Mouse (Mus musculus) MEL (cell line): ENCODE measurements around the gene Agap2. TPM values are rescaled to one million over a fixed set of nuclear protein-coding genes. Genes with fewer than 3 reads are reported as not detected.

Source experiments
- DNase-seq: peaks from one replicate; pipeline ENCODE4 v3.0.0; 2011; ENCODE audit warnings: low read depth, low spot score
- H3K27ac ChIP-seq: 2 replicates; pipeline ENCODE4 v1.5.1; 2012; ENCODE audit warnings: low read depth, mild to moderate bottlenecking, control low read depth, low read length, moderate library complexity; ENCODE audit not compliant: control insufficient read depth
- H3K27me3 ChIP-seq, 2 experiments: fragments of 150-350 bp in 1 of 2; sonication (generic) in 1 of 2; 2 replicates each; pipeline ENCODE4 v1.6.1; 2012; ENCODE audit warnings: low read length in 2 of 2, mild to moderate bottlenecking in 2 of 2, improper control_type of control experiment in 1 of 2, moderate library complexity in 1 of 2; ENCODE audit not compliant: insufficient read depth in 2 of 2, control insufficient read depth in 1 of 2
- H3K36me3 ChIP-seq, 2 experiments: 2 replicates each; pipeline ENCODE4 v1.6.1; 2012 to 2014; ENCODE audit warnings: low read length in 2 of 2, improper control_type of control experiment in 1 of 2, inconsistent platforms in 1 of 2, mild to moderate bottlenecking in 1 of 2; ENCODE audit not compliant: insufficient read depth in 2 of 2, control insufficient read depth in 1 of 2
- H3K4me1 ChIP-seq, 2 experiments: fragments of 150-350 bp in 1 of 2; sonication (generic) in 1 of 2; 2 replicates each; pipeline ENCODE4 v1.6.1; 2012; ENCODE audit warnings: low read length in 2 of 2, improper control_type of control experiment in 1 of 2, mild to moderate bottlenecking in 1 of 2; ENCODE audit not compliant: insufficient read depth in 2 of 2, control insufficient read depth in 1 of 2
- H3K4me3 ChIP-seq, 2 experiments: fragments of 150-350 bp in 1 of 2; sonication (generic) in 1 of 2; 2 replicates each; pipeline ENCODE4 v1.5.1; 2012; ENCODE audit warnings: low read depth in 2 of 2, low read length in 2 of 2, mild to moderate bottlenecking in 2 of 2, moderate library complexity in 2 of 2, control low read depth in 1 of 2, improper control_type of control experiment in 1 of 2; ENCODE audit not compliant: control insufficient read depth in 1 of 2, insufficient read depth in 1 of 2
- H3K79me2 ChIP-seq: 2 replicates; pipeline ENCODE4 v1.6.1; 2012; ENCODE audit warnings: mild to moderate bottlenecking, low read length, moderate library complexity; ENCODE audit not compliant: control insufficient read depth, poor library complexity, insufficient read depth
- H3K9ac ChIP-seq: 2 replicates; pipeline ENCODE4 v1.6.1; 2012; ENCODE audit warnings: low read depth, mild to moderate bottlenecking, control low read depth, low read length, moderate library complexity; ENCODE audit not compliant: control insufficient read depth, poor library complexity, severe bottlenecking
- H3K9me3 ChIP-seq: fragments of 150-350 bp; sonication (generic); replicated peaks from 2 replicates; pipeline ENCODE4 v1.6.1; 2012; ENCODE audit warnings: mild to moderate bottlenecking, low read length, improper control_type of control experiment, moderate library complexity; ENCODE audit not compliant: insufficient read depth
- BHLHE40 ChIP-seq: IDR thresholded peaks from 2 replicates; pipeline ENCODE4 v1.6.1; 2012; ENCODE audit warnings: low read depth, mild to moderate bottlenecking, inconsistent platforms, low read length, improper control_type of control experiment, borderline replicate concordance
- CTCF ChIP-seq, 3 experiments: IDR thresholded peaks in 2 of 3; conservative IDR thresholded peaks in 1 of 3; 2 replicates each; pipeline ENCODE4 v1.5.1; 2011 to 2012; ENCODE audit warnings: low read length in 3 of 3, low read depth in 2 of 3, mild to moderate bottlenecking in 2 of 3, improper control_type of control experiment in 1 of 3, inconsistent platforms in 1 of 3, mixed read lengths in 1 of 3, moderate library complexity in 1 of 3; ENCODE audit not compliant: control insufficient read depth in 1 of 3, insufficient read depth in 1 of 3, poor library complexity in 1 of 3, severe bottlenecking in 1 of 3
- E2F4 ChIP-seq: IDR thresholded peaks from 2 replicates; pipeline ENCODE4 v1.6.1; 2011; ENCODE audit warnings: low read depth, low read length, improper control_type of control experiment, borderline replicate concordance
- ELF1 ChIP-seq: IDR thresholded peaks from 2 replicates; pipeline ENCODE4 v1.6.1; 2014; ENCODE audit warnings: low read depth, mild to moderate bottlenecking, inconsistent platforms, low read length, improper control_type of control experiment, moderate library complexity
- EP300 ChIP-seq, 2 experiments: IDR thresholded peaks; 2 replicates each; pipeline ENCODE4 v1.6.1; 2011; ENCODE audit warnings: improper control_type of control experiment in 2 of 2, low read length in 2 of 2, low read depth in 1 of 2, mild to moderate bottlenecking in 1 of 2
- GATA1 ChIP-seq: IDR thresholded peaks from 2 replicates; pipeline ENCODE4 v1.6.1; 2011; ENCODE audit warnings: low read depth, low read length, improper control_type of control experiment
- HCFC1 ChIP-seq: IDR thresholded peaks from 2 replicates; pipeline ENCODE4 v1.6.1; 2012; ENCODE audit warnings: low read depth, mild to moderate bottlenecking, inconsistent platforms, low read length, improper control_type of control experiment, moderate library complexity
- JUND ChIP-seq: IDR thresholded peaks from 2 replicates; pipeline ENCODE4 v1.6.1; 2011; ENCODE audit warnings: low read depth, mild to moderate bottlenecking, improper control_type of control experiment, low read length
- MAX ChIP-seq: IDR thresholded peaks from 2 replicates; pipeline ENCODE4 v1.6.1; 2011; ENCODE audit warnings: low read length, improper control_type of control experiment
- MAZ ChIP-seq: IDR thresholded peaks from 2 replicates; pipeline ENCODE4 v1.6.1; 2012; ENCODE audit warnings: low read depth, mild to moderate bottlenecking, inconsistent platforms, low read length, improper control_type of control experiment
- MEF2A ChIP-seq: IDR thresholded peaks from 2 replicates; pipeline ENCODE4 v1.6.1; 2014; ENCODE audit warnings: low read depth, mild to moderate bottlenecking, inconsistent platforms, low read length, improper control_type of control experiment; ENCODE audit not compliant: poor library complexity, insufficient replicate concordance, severe bottlenecking; ENCODE audit errors: extremely low read depth
- MXI1 ChIP-seq: IDR thresholded peaks from 2 replicates; pipeline ENCODE4 v1.6.1; 2011; ENCODE audit warnings: mild to moderate bottlenecking, low read depth, low read length, improper control_type of control experiment
- MYB ChIP-seq: IDR thresholded peaks from 2 replicates; pipeline ENCODE4 v1.6.1; 2011; ENCODE audit warnings: mild to moderate bottlenecking, low read depth, low read length, improper control_type of control experiment
- NELFE ChIP-seq: IDR thresholded peaks from 2 replicates; pipeline ENCODE4 v1.6.1; 2011; ENCODE audit warnings: low read depth, low read length, improper control_type of control experiment
- NRF1 ChIP-seq: IDR thresholded peaks from 2 replicates; pipeline ENCODE4 v1.6.1; 2014; ENCODE audit warnings: low read depth, mild to moderate bottlenecking, inconsistent platforms, low read length, improper control_type of control experiment, moderate library complexity; ENCODE audit not compliant: poor library complexity, insufficient read depth, severe bottlenecking
- RAD21 ChIP-seq: IDR thresholded peaks from 2 replicates; pipeline ENCODE4 v1.6.1; 2011; ENCODE audit warnings: mild to moderate bottlenecking, low read depth, low read length, improper control_type of control experiment
- RCOR1 ChIP-seq: IDR thresholded peaks from 2 replicates; pipeline ENCODE4 v1.6.1; 2012; ENCODE audit warnings: low read depth, mild to moderate bottlenecking, inconsistent platforms, low read length, improper control_type of control experiment
- SIN3A ChIP-seq: IDR thresholded peaks from 2 replicates; pipeline ENCODE4 v1.6.1; 2012; ENCODE audit warnings: low read length, improper control_type of control experiment, inconsistent platforms
- SMC3 ChIP-seq: IDR thresholded peaks from 2 replicates; pipeline ENCODE4 v1.6.1; 2011; ENCODE audit warnings: low read depth, low read length, improper control_type of control experiment
- TAL1 ChIP-seq: IDR thresholded peaks from 2 replicates; pipeline ENCODE4 v1.6.1; 2012; ENCODE audit warnings: mild to moderate bottlenecking, inconsistent platforms, low read length, moderate library complexity, mixed read lengths
- TCF12 ChIP-seq: IDR thresholded peaks from 2 replicates; pipeline ENCODE4 v1.6.1; 2014; ENCODE audit warnings: low read depth, mild to moderate bottlenecking, inconsistent platforms, low read length, improper control_type of control experiment, moderate library complexity
- UBTF ChIP-seq: IDR thresholded peaks from 2 replicates; pipeline ENCODE4 v1.6.1; 2012; ENCODE audit warnings: low read depth, mild to moderate bottlenecking, inconsistent platforms, low read length, improper control_type of control experiment, moderate library complexity, borderline replicate concordance; ENCODE audit not compliant: insufficient read depth
- USF1 ChIP-seq: IDR thresholded peaks from 2 replicates; pipeline ENCODE4 v1.6.1; 2014; ENCODE audit warnings: low read depth, mild to moderate bottlenecking, inconsistent platforms, low read length, improper control_type of control experiment, moderate library complexity
- ZC3H11A ChIP-seq: IDR thresholded peaks from 2 replicates; pipeline ENCODE4 v1.6.1; 2012; ENCODE audit warnings: low read depth, mild to moderate bottlenecking, inconsistent platforms, low read length, improper control_type of control experiment
- ZKSCAN1 ChIP-seq: IDR thresholded peaks from 2 replicates; pipeline ENCODE4 v1.6.1; 2012; ENCODE audit warnings: low read depth, mild to moderate bottlenecking, inconsistent platforms, low read length, improper control_type of control experiment, moderate library complexity
- ZMIZ1 ChIP-seq: IDR thresholded peaks from 2 replicates; pipeline ENCODE4 v1.6.1; 2012; ENCODE audit warnings: low read depth, mild to moderate bottlenecking, inconsistent platforms, low read length, improper control_type of control experiment, moderate library complexity
- ZNF384 ChIP-seq: IDR thresholded peaks from 2 replicates; pipeline ENCODE4 v1.6.1; 2012; ENCODE audit warnings: low read depth, mild to moderate bottlenecking, inconsistent platforms, low read length, improper control_type of control experiment
- polyA plus RNA-seq, 2 experiments: library from polyadenylated mRNA; stranded (reverse) in 1 of 2; unstranded in 1 of 2; fragments of >175 nt in 1 of 2; fragments of >200 nt in 1 of 2; gene quantifications; 2 replicates each; pipeline versions ENCODE4 v1.2.1 to v1.2.4; 2012; ENCODE audit warnings: low replicate concordance in 2 of 2, low read depth in 1 of 2; ENCODE audit not compliant: insufficient read length in 2 of 2, insufficient read depth in 1 of 2, missing spikeins in 1 of 2
- total RNA-seq: library from RNA; depleted of rRNA; stranded (reverse); fragments of 300-350 nt; gene quantifications from 2 replicates; pipeline ENCODE4 v1.2.3, GENCODE M21; 2012

Gene Agap2
- total and polyA plus RNA-seq, 3 experiments = 0.04 to 0.46 TPM; not detected in 1

DNA sequence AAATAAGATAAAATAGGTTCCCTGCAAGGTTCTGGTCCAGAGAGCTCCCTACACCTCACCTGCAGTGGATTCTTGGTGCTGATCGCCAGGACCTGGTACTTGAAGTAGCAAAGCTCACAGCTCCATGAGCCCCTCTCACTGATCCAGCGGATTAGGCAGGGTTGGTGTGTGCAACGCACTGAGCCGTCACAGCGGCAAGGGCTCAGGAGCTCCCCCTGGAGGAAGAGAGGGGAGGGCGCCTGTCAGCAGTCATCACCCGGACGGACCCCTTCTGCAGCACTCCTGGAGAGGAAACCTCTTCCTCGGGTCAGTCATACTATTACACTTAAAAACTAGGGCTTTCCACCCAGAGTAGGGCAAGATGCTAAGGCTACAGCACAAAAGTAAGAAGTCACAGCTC, 16.9 kb upstream of the Agap2 start:
- Histone ChIP-seq H3K27me3 (no peaks in the 10 kb centered on the region), H3K36me3 (peaks cover 0 to 6% of the 10 kb centered on the region in 2 experiments; a peak in 2 of 4 replicates), H3K9me3 (no peaks in the 10 kb centered on the region), H3K4me1 (peaks cover 3 to 10% of the 10 kb centered on the region in 2 experiments; a peak in 2 of 4 replicates), H3K9ac (no peak overlapping the region; the same call in 1 of the 2 replicates), H3K4me3 (peak overlapping the region in 1 of 2 experiments; percentile 63; a peak in 1 of 4 replicates), H3K27ac (no peak overlapping the region), H3K79me2 (no peaks in the 10 kb centered on the region; the same call in 1 of the 2 replicates)
- DNase-seq = peak; percentile 83
- 0 out of 2 replicates have a peak, but pooled peaks have one; percentile 15 for TF ChIP-seq HCFC1
- TF ChIP-seq MEF2A = no peak
- TF ChIP-seq MYB = no peak
- TF ChIP-seq ZMIZ1 = no peak
- TF ChIP-seq RCOR1 = no peak
- peak; percentile 90 to 96 (median 96) for TF ChIP-seq CTCF (IDR thresholded peaks at IDR 0.05 in 2 of 3, conservative IDR thresholded peaks at IDR 0.05 in 1 of 3; ENCODE audit: control insufficient read depth in 1 of 3, insufficient read depth in 1 of 3, low read depth in 2 of 3, low read length in 3 of 3, poor library complexity in 1 of 3, severe bottlenecking in 1 of 3)
- no peak for TF ChIP-seq JUND
- TF ChIP-seq MXI1 = no peak
- TF ChIP-seq SIN3A = peak; percentile 63
- no peak for TF ChIP-seq MAZ
- peak; percentile 51 for TF ChIP-seq RAD21
- peak; percentile 72 for TF ChIP-seq SMC3

DNA sequence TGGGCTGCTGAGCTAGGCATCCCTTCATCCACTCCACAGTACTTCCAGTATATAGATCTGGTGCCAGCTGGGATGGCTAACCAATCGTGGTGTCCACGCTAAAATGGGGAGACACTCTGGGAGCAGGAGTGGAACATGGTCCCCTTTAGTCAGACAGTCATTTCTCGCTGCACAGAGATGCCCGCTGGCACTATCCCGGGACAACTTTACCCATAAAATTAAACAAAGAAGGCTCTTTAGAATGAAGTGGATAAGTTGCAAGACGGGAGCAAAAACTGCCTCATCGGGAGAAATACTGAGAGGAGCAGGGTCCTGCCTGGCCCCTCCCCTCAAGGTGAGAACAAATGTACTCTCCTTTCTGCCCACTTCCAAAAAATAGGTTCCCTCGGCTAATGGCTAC, 16.4 kb upstream of the Agap2 start:
- TF ChIP-seq ZC3H11A = no peak
- no peak for TF ChIP-seq MAX
- no peak for TF ChIP-seq MEF2A
- TF ChIP-seq ELF1 = no peak
- no peak for TF ChIP-seq ZNF384
- TF ChIP-seq BHLHE40 = no peak
- TF ChIP-seq NELFE = no peak
- TF ChIP-seq NRF1 = no peak
- TF ChIP-seq ZKSCAN1 = no peak
- no peak for TF ChIP-seq E2F4
- TF ChIP-seq EP300 (IDR thresholded peaks at IDR 0.05; ENCODE audit: low read depth in 1 of 2, low read length in 2 of 2) = no peak
- no peak for TF ChIP-seq TCF12
- no peak for TF ChIP-seq USF1
- TF ChIP-seq HCFC1 = no peak
- no peak for TF ChIP-seq TAL1
- no peak for TF ChIP-seq GATA1
- no peak for TF ChIP-seq CTCF (IDR thresholded peaks at IDR 0.05 in 2 of 3, conservative IDR thresholded peaks at IDR 0.05 in 1 of 3; ENCODE audit: control insufficient read depth in 1 of 3, insufficient read depth in 1 of 3, low read depth in 2 of 3, low read length in 3 of 3, poor library complexity in 1 of 3, severe bottlenecking in 1 of 3)
- TF ChIP-seq UBTF = no peak
- peaks cover 0 to 6% of the 10 kb centered on the region in 2 experiments; a peak in 2 of 4 replicates for H3K36me3 ChIP-seq
- no peak overlapping the region for H3K27ac ChIP-seq
- peaks cover 3 to 10% of the 10 kb centered on the region in 2 experiments; a peak in 2 of 4 replicates for H3K4me1 ChIP-seq
- H3K27me3 ChIP-seq = no peaks in the 10 kb centered on the region
- peaks cover 3% of the 10 kb centered on the region for H3K79me2 ChIP-seq
- DNase-seq = no peak
- H3K9me3 ChIP-seq = no peaks in the 10 kb centered on the region
- peak overlapping the region; percentile 35 to 63 for H3K4me3 ChIP-seq
- H3K9ac ChIP-seq = peak overlapping the region; percentile 3; the same call in 1 of the 2 replicates
